Mouse (Mus musculus) heart, postnatal 0 days (tissue): ENCODE measurements at regions not wholly inside any gene's neighbourhood (a gene's known extent, or its start where the extent isn't known, plus 50 kb on each side); places are given as distances from the start of the nearest gene placed in this dataset.

Experiments
- CTCF ChIP-seq: IDR thresholded peaks from 2 replicates; pipeline ENCODE4 v1.5.1; 2016; ENCODE audit warnings: antibody characterized with exemption, control low read depth, low read depth
- EP300 ChIP-seq: IDR thresholded peaks from 2 replicates; pipeline ENCODE4 v1.6.1; 2016; ENCODE audit warnings: antibody characterized with exemption, low read depth

DNA sequence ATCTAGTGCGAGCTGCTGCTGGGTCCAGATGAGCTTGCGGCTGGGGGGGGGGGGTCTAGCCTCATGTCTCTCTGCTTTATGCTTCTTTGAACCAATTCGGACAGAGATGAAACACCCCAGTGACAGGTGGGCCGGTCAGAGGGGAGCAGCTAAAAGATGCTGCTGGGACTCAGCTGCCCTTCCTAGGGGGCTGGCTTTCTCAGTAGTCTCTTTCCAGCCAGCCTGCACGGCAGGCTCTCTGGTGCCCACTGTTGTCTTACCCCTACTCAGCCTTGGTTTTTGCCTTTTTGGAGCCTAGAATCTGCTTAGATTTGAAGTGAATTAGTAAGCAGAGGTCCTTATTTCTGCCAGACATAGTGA is 133.7 kb downstream of the Zfp706 start:
- TF ChIP-seq CTCF (no peak), EP300 (no peak)
